Comparison of ENCODE assay signal across 8 mouse cellular contexts in genomic region chr17:33811142-33811516, GRCm38 (mm10). TPM values are rescaled to one million over a fixed set of nuclear protein-coding genes. Genes with fewer than 3 reads are reported as not detected.
DNase-seq lines count a peak whose midpoint lies in the region; ATAC-seq and TF ChIP-seq lines count a peak whose summit lies in the region.

No protein-coding gene starts in this region.

- intact Hi-C loops in left cerebral cortex, postnatal 10 days (cut with DNase I): no loop called here

- DNase-seq in kidney, postnatal 25 days: no peak
- DNase-seq in neural tube, embryonic 10.5 days (ENCODE audit: extremely low spot score, low spot score): peak; percentile 33
- no peak for DNase-seq in ovary, adult 18-20 months (ENCODE audit: low spot score)
- DNase-seq in left cerebral cortex, postnatal 10 days (ENCODE audit: extremely low spot score in 1 of 2, low spot score in 2 of 2): no peak
- no peak for DNase-seq in layer of hippocampus, postnatal 36 days

- H3K27me3 ChIP-seq in kidney, embryonic 16.5 days (ENCODE audit: insufficient read depth, low read length): no peaks in the 10 kb centered on the region
- no peaks in the 10 kb centered on the region for H3K27me3 ChIP-seq in embryonic facial prominence, embryonic 13.5 days
- no peaks in the 10 kb centered on the region for H3K27me3 ChIP-seq in intestine, postnatal 0 days (replicated peaks; ENCODE audit: control insufficient read depth, insufficient read depth, low read length)

- no peaks in the 10 kb centered on the region for H3K36me3 ChIP-seq in kidney, embryonic 16.5 days (ENCODE audit: insufficient read depth, low read length)
- H3K36me3 ChIP-seq in embryonic facial prominence, embryonic 13.5 days: no peaks in the 10 kb centered on the region
- no peaks in the 10 kb centered on the region for H3K36me3 ChIP-seq in intestine, postnatal 0 days (ENCODE audit: control insufficient read depth, insufficient read depth)

- peak overlapping the region; percentile 97 for H3K4me2 ChIP-seq in kidney, embryonic 16.5 days (replicated peaks; ENCODE audit: low read depth, low read length)
- peak overlapping the region; percentile 88 for H3K4me2 ChIP-seq in embryonic facial prominence, embryonic 13.5 days
- peak overlapping the region; percentile 86 for H3K4me2 ChIP-seq in intestine, postnatal 0 days (replicated peaks; ENCODE audit: low read depth)

- H3K27ac ChIP-seq in kidney, embryonic 16.5 days (ENCODE audit: low read length): peak overlapping the region; percentile 69
- H3K27ac ChIP-seq in embryonic facial prominence, embryonic 13.5 days: no peak overlapping the region; the same call in 1 of the 2 replicates
- H3K27ac ChIP-seq in intestine, postnatal 0 days (ENCODE audit: low read depth, low read length): peak overlapping the region; percentile 28; the same call in 1 of the 2 replicates

- H3K9ac ChIP-seq in kidney, embryonic 16.5 days (replicated peaks; ENCODE audit: low read length): peak overlapping the region; percentile 76
- peak overlapping the region; percentile 74 for H3K9ac ChIP-seq in embryonic facial prominence, embryonic 13.5 days
- no peak overlapping the region for H3K9ac ChIP-seq in intestine, postnatal 0 days (ENCODE audit: low read depth, low read length)

- 10% methylated on average over 7 of the region's 7 CpGs for WGBS in kidney, embryonic 16.5 days
- WGBS in embryonic facial prominence, embryonic 13.5 days: 22% methylated on average over 7 of the region's 7 CpGs
- WGBS in intestine, postnatal 0 days: 16% methylated on average over 7 of the region's 7 CpGs

- peak; percentile 17; the same call in 1 of the 2 replicates for ATAC-seq in kidney, embryonic 16.5 days (ENCODE audit: low FRiP score, low TSS enrichment)
- ATAC-seq in embryonic facial prominence, embryonic 13.5 days (ENCODE audit: insufficient number of reproducible peaks, insufficient read depth, low FRiP score, low TSS enrichment, low read depth): no peak
- ATAC-seq in intestine, postnatal 0 days: no peak

- no peak for TF ChIP-seq CTCF in intestine, postnatal 0 days (IDR thresholded peaks at IDR 0.05; ENCODE audit: low read depth)

- H3K4me3 ChIP-seq in kidney, embryonic 16.5 days (ENCODE audit: low read length): peak overlapping the region; percentile 69
- peak overlapping the region; percentile 58 for H3K4me3 ChIP-seq in embryonic facial prominence, embryonic 13.5 days
- peak overlapping the region; percentile 52 for H3K4me3 ChIP-seq in intestine, postnatal 0 days (ENCODE audit: low read depth, low read length)

- H3K4me1 ChIP-seq in kidney, embryonic 16.5 days (ENCODE audit: insufficient read depth, low read length): peaks cover 25% of the 10 kb centered on the region
- peaks cover 9% of the 10 kb centered on the region for H3K4me1 ChIP-seq in embryonic facial prominence, embryonic 13.5 days
- H3K4me1 ChIP-seq in intestine, postnatal 0 days (replicated peaks; ENCODE audit: control insufficient read depth, insufficient read depth, low read length): no peaks in the 10 kb centered on the region

- no peaks in the 10 kb centered on the region for H3K9me3 ChIP-seq in kidney, embryonic 16.5 days (ENCODE audit: low read length)
- H3K9me3 ChIP-seq in embryonic facial prominence, embryonic 13.5 days: no peaks in the 10 kb centered on the region
- H3K9me3 ChIP-seq in intestine, postnatal 0 days (ENCODE audit: control insufficient read depth): no peaks in the 10 kb centered on the region

RNA-seq across cellular contexts. Expression of gene Kank3, which starts 0.8 kb away (rescaled TPM):
- 65.0 and 73.5 TPM in 2 replicates for polyA plus RNA-seq in kidney, embryonic 16.5 days (2015; fragmentation: Nextera tagmentation; extraction: Ambion mirVana)
- 34.4 and 37.9 TPM in 2 replicates for polyA plus RNA-seq in embryonic facial prominence, embryonic 13.5 days (2015; fragmentation: Nextera tagmentation; extraction: Ambion mirVana)
- polyA plus RNA-seq in intestine, postnatal 0 days (2015; fragmentation: Nextera tagmentation; extraction: Ambion mirVana): 14.8 and 14.9 TPM in 2 replicates
- total RNA-seq in left cerebral cortex, postnatal 10 days (2021): 10 to 100 TPM; 37.9 to 38.2 TPM
- total RNA-seq in layer of hippocampus, postnatal 36 days (2021): 10 to 100 TPM; 35.0 to 36.2 TPM

RNA-seq across cellular contexts. Expression of gene Rps28, which starts 13.2 kb away (rescaled TPM):
- polyA plus RNA-seq in kidney, embryonic 16.5 days (2015; fragmentation: Nextera tagmentation; extraction: Ambion mirVana): 796 and 818 TPM in 2 replicates
- 1,111 and 1,168 TPM in 2 replicates for polyA plus RNA-seq in embryonic facial prominence, embryonic 13.5 days (2015; fragmentation: Nextera tagmentation; extraction: Ambion mirVana)
- 831 and 858 TPM in 2 replicates for polyA plus RNA-seq in intestine, postnatal 0 days (2015; fragmentation: Nextera tagmentation; extraction: Ambion mirVana)
- 100 to 1,000 TPM; 861 to 875 TPM for total RNA-seq in left cerebral cortex, postnatal 10 days (2021)
- total RNA-seq in layer of hippocampus, postnatal 36 days (2021): 100 to 1,000 TPM; 742 to 754 TPM

RNA-seq across cellular contexts. Expression of gene Ndufa7, which starts 13.2 kb away (rescaled TPM):
- polyA plus RNA-seq in kidney, embryonic 16.5 days (2015; fragmentation: Nextera tagmentation; extraction: Ambion mirVana): 480 and 498 TPM in 2 replicates
- 464 and 506 TPM in 2 replicates for polyA plus RNA-seq in embryonic facial prominence, embryonic 13.5 days (2015; fragmentation: Nextera tagmentation; extraction: Ambion mirVana)
- polyA plus RNA-seq in intestine, postnatal 0 days (2015; fragmentation: Nextera tagmentation; extraction: Ambion mirVana): 503 and 513 TPM in 2 replicates
- 100 to 1,000 TPM; 225 to 228 TPM for total RNA-seq in left cerebral cortex, postnatal 10 days (2021)
- total RNA-seq in layer of hippocampus, postnatal 36 days (2021): 100 to 1,000 TPM; 207 to 228 TPM

RNA-seq across cellular contexts. Expression of gene Angptl4, which starts 29.5 kb away (rescaled TPM):
- polyA plus RNA-seq in kidney, embryonic 16.5 days (2015; fragmentation: Nextera tagmentation; extraction: Ambion mirVana): 28.4 and 29.5 TPM in 2 replicates
- polyA plus RNA-seq in embryonic facial prominence, embryonic 13.5 days (2015; fragmentation: Nextera tagmentation; extraction: Ambion mirVana): 53.0 and 60.7 TPM in 2 replicates
- polyA plus RNA-seq in intestine, postnatal 0 days (2015; fragmentation: Nextera tagmentation; extraction: Ambion mirVana): 26.7 and 33.5 TPM in 2 replicates
- total RNA-seq in left cerebral cortex, postnatal 10 days (2021): 1 to 10 TPM; 5.2 to 9.1 TPM
- 1 to 10 TPM; 3.3 to 5.9 TPM for total RNA-seq in layer of hippocampus, postnatal 36 days (2021)

RNA-seq across cellular contexts. Expression of gene Cd320, which starts 31.8 kb away (rescaled TPM):
- polyA plus RNA-seq in kidney, embryonic 16.5 days (2015; fragmentation: Nextera tagmentation; extraction: Ambion mirVana): 120 and 122 TPM in 2 replicates
- polyA plus RNA-seq in embryonic facial prominence, embryonic 13.5 days (2015; fragmentation: Nextera tagmentation; extraction: Ambion mirVana): 57.8 and 66.4 TPM in 2 replicates
- polyA plus RNA-seq in intestine, postnatal 0 days (2015; fragmentation: Nextera tagmentation; extraction: Ambion mirVana): 16.8 and 17.6 TPM in 2 replicates
- 10 to 100 TPM; 24.1 to 26.4 TPM for total RNA-seq in left cerebral cortex, postnatal 10 days (2021)
- total RNA-seq in layer of hippocampus, postnatal 36 days (2021): 10 to 100 TPM; 22.2 to 24.9 TPM
